Comparison of ENCODE assay signal across 9 mouse cellular contexts in the genomic region with DNA sequence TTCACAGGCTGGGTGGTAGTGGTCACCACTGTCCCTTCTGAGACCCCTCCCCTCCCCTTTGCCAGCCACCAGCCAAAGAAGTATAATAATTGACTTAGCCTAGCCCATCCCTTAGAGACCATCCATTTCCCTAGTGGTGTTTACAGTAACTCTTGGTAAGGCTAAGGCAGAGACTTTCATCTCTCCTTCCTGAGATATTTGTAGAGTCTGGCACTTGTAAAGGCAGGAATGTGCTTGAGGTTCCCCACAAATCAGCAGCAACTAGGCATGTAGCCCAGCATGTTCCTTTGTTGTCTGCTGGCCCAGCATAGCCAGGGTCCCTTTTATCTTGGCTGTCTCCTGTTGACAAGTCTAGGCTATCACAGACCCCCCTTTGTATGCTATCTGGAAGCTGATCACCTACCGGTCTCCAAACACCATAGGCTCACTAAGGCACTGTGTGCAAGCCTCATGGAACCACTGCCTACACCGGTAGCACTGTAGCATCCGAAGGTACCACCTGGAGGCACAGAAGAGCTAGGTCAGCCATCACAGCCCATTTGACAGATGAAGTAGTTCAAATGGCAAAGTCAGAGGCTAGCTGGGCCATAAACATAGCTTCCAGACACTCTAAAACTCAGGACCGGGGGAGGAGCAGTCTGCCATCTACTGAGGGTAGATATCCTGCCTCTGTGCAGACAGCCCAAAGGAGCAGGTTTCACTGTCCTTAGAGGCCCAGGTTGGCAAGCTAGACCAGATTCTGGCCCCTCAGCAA. TPM values are rescaled to one million over a fixed set of nuclear protein-coding genes. Genes with fewer than 3 reads are reported as not detected.
DNase-seq lines count a peak whose midpoint lies in the region; ATAC-seq and TF ChIP-seq lines count a peak whose summit lies in the region.
"Had no signal": no experiment of that assay in that cellular context is flagged by ENCODE, and none has a peak within 500 bp of the region (broad histone marks: within the 10 kb centered on the region; RNA-seq: fewer than 3 reads in every experiment).

No protein-coding gene starts in this region.

- no peaks in the 10 kb centered on the region for H3K36me3 ChIP-seq in embryonic facial prominence, embryonic 13.5 days
- H3K36me3 ChIP-seq in embryonic facial prominence, embryonic 10.5 days (replicated peaks): no peaks in the 10 kb centered on the region; the same call in 1 of the 2 replicates
- peaks cover 25% of the 10 kb centered on the region for H3K36me3 ChIP-seq in megakaryocyte, embryonic 14.5 days (replicated peaks; ENCODE audit: low read length)
- peaks cover 15% of the 10 kb centered on the region for H3K36me3 ChIP-seq in intestine, postnatal 0 days (ENCODE audit: control insufficient read depth, insufficient read depth)
- no peaks in the 10 kb centered on the region for H3K36me3 ChIP-seq in stomach, embryonic 16.5 days (ENCODE audit: control insufficient read depth, insufficient read depth, low read length)

- 77% methylated on average over 4 of the region's 4 CpGs for WGBS in embryonic facial prominence, embryonic 13.5 days
- whole genome bisulfite sequencing in embryonic facial prominence, embryonic 10.5 days: 75% methylated on average over 4 of the region's 4 CpGs
- WGBS in intestine, postnatal 0 days: 64% methylated on average over 4 of the region's 4 CpGs
- WGBS in stomach, embryonic 16.5 days: 67% methylated on average over 4 of the region's 4 CpGs

- H3K4me1 ChIP-seq in embryonic facial prominence, embryonic 13.5 days: peaks cover 14% of the 10 kb centered on the region
- H3K4me1 ChIP-seq in embryonic facial prominence, embryonic 10.5 days: peaks cover 34% of the 10 kb centered on the region
- peaks cover 44% of the 10 kb centered on the region for H3K4me1 ChIP-seq in megakaryocyte, embryonic 14.5 days
- no peaks in the 10 kb centered on the region for H3K4me1 ChIP-seq in intestine, postnatal 0 days (replicated peaks; ENCODE audit: control insufficient read depth, insufficient read depth, low read length)
- peaks cover 21% of the 10 kb centered on the region; the same call in 1 of the 2 replicates for H3K4me1 ChIP-seq in stomach, embryonic 16.5 days (ENCODE audit: control insufficient read depth, insufficient read depth, low read length)

- no peak for DNase-seq in embryonic facial prominence, embryonic 10.5 days (ENCODE audit: low spot score)
- DNase-seq in left cerebral cortex, postnatal 4 days: no peak
- no peak for DNase-seq in adrenal gland, postnatal 14 days

- H3K9me3 ChIP-seq in embryonic facial prominence, embryonic 13.5 days: no peaks in the 10 kb centered on the region
- no peaks in the 10 kb centered on the region for H3K9me3 ChIP-seq in embryonic facial prominence, embryonic 10.5 days
- H3K9me3 ChIP-seq in megakaryocyte, embryonic 14.5 days: no peaks in the 10 kb centered on the region
- H3K9me3 ChIP-seq in intestine, postnatal 0 days (ENCODE audit: control insufficient read depth): no peaks in the 10 kb centered on the region
- H3K9me3 ChIP-seq in stomach, embryonic 16.5 days (replicated peaks; ENCODE audit: control insufficient read depth, low read length): no peaks in the 10 kb centered on the region

- no peak overlapping the region for H3K4me3 ChIP-seq in embryonic facial prominence, embryonic 13.5 days
- no peak overlapping the region for H3K4me3 ChIP-seq in embryonic facial prominence, embryonic 10.5 days
- peak overlapping the region; percentile 90 for H3K4me3 ChIP-seq in megakaryocyte, embryonic 14.5 days (replicated peaks)
- no peak overlapping the region for H3K4me3 ChIP-seq in intestine, postnatal 0 days (ENCODE audit: low read depth, low read length)
- no peak overlapping the region for H3K4me3 ChIP-seq in stomach, embryonic 16.5 days (replicated peaks; ENCODE audit: low read length)

- no peak for ATAC-seq in embryonic facial prominence, embryonic 13.5 days (ENCODE audit: insufficient number of reproducible peaks, insufficient read depth, low FRiP score, low TSS enrichment, low read depth)
- no peak for ATAC-seq in megakaryocyte, adult 5-6 weeks (ENCODE audit: poor library complexity, severe bottlenecking)
- ATAC-seq in intestine, postnatal 0 days: no peak
- ATAC-seq in stomach, embryonic 16.5 days (ENCODE audit: insufficient read depth, low FRiP score): no peak

- no peak overlapping the region for H3K27ac ChIP-seq in embryonic facial prominence, embryonic 13.5 days
- no peak overlapping the region for H3K27ac ChIP-seq in embryonic facial prominence, embryonic 10.5 days (replicated peaks)
- peak overlapping the region; percentile 58; the same call in 1 of the 2 replicates for H3K27ac ChIP-seq in intestine, postnatal 0 days (ENCODE audit: low read depth, low read length)
- H3K27ac ChIP-seq in stomach, embryonic 16.5 days (ENCODE audit: low read length): peak overlapping the region; percentile 48; the same call in 1 of the 2 replicates

- intact Hi-C loops in left cerebral cortex, postnatal 4 days (cut with DNase I): no loop called here

- no peak for TF ChIP-seq CTCF in intestine, postnatal 0 days (IDR thresholded peaks at IDR 0.05; ENCODE audit: low read depth)

- peaks cover 3% of the 10 kb centered on the region; the same call in 1 of the 2 replicates for H3K27me3 ChIP-seq in embryonic facial prominence, embryonic 13.5 days
- peaks cover 29% of the 10 kb centered on the region for H3K27me3 ChIP-seq in embryonic facial prominence, embryonic 10.5 days (replicated peaks; ENCODE audit: low read depth, poor library complexity, severe bottlenecking)
- peaks cover 4% of the 10 kb centered on the region for H3K27me3 ChIP-seq in megakaryocyte, embryonic 14.5 days (replicated peaks)
- H3K27me3 ChIP-seq in intestine, postnatal 0 days (replicated peaks; ENCODE audit: control insufficient read depth, insufficient read depth, low read length): no peaks in the 10 kb centered on the region
- no peaks in the 10 kb centered on the region for H3K27me3 ChIP-seq in stomach, embryonic 16.5 days (ENCODE audit: control insufficient read depth, insufficient read depth, low read length)
- H3K27me3 ChIP-seq: CH12.LX had no signal

- 0 out of 2 replicates have a peak overlapping the region, but pooled peaks have one; percentile 60 for H3K4me2 ChIP-seq in embryonic facial prominence, embryonic 13.5 days
- no peak overlapping the region for H3K4me2 ChIP-seq in intestine, postnatal 0 days (replicated peaks; ENCODE audit: low read depth)
- 0 out of 2 replicates have a peak overlapping the region, but pooled peaks have one; percentile 65 for H3K4me2 ChIP-seq in stomach, embryonic 16.5 days (ENCODE audit: low read depth, low read length)

- H3K9ac ChIP-seq in embryonic facial prominence, embryonic 13.5 days: no peak overlapping the region
- no peak overlapping the region for H3K9ac ChIP-seq in intestine, postnatal 0 days (ENCODE audit: low read depth, low read length)
- H3K9ac ChIP-seq in stomach, embryonic 16.5 days (ENCODE audit: low read length): no peak overlapping the region

RNA-seq across cellular contexts. Expression of gene Phf19, which starts 10.0 kb away (rescaled TPM):
- polyA plus RNA-seq in embryonic facial prominence, embryonic 13.5 days (2015; fragmentation: Nextera tagmentation; extraction: Ambion mirVana): 3.5 and 5.2 TPM in 2 replicates
- 1.1 and 1.8 TPM in 2 replicates for polyA plus RNA-seq in embryonic facial prominence, embryonic 10.5 days (2016; fragmentation: Nextera tagmentation; extraction: Ambion mirVana)
- 1.2 TPM in 1 of 2 replicates, not detected in the other for polyA plus RNA-seq in megakaryocyte, embryonic 14.5 days (2012; ENCODE audit: insufficient read depth, low replicate concordance)
- 7.2 and 9.8 TPM in 2 replicates for total RNA-seq in megakaryocyte, adult 5-6 weeks (2015)
- total RNA-seq in megakaryocyte, adult 5-6 weeks (2017): 6.4 and 14.0 TPM in 2 replicates
- polyA plus RNA-seq in intestine, postnatal 0 days (2015; fragmentation: Nextera tagmentation; extraction: Ambion mirVana): 2.7 and 2.9 TPM in 2 replicates
- 6.8 and 7.6 TPM in 2 replicates for polyA plus RNA-seq in stomach, embryonic 16.5 days (2015; fragmentation: Nextera tagmentation; extraction: Ambion mirVana)
- 1 to 10 TPM; 2.3 to 4.5 TPM for total RNA-seq in left cerebral cortex, postnatal 4 days (2021)
- 4.3 and 5.0 TPM in 2 replicates for total RNA-seq in adrenal gland, postnatal 14 days (2021)

RNA-seq across cellular contexts. Expression of gene Psmd5, which starts 29.1 kb away (rescaled TPM):
- 96.4 and 101 TPM in 2 replicates for polyA plus RNA-seq in embryonic facial prominence, embryonic 13.5 days (2015; fragmentation: Nextera tagmentation; extraction: Ambion mirVana)
- 127 and 133 TPM in 2 replicates for polyA plus RNA-seq in embryonic facial prominence, embryonic 10.5 days (2016; fragmentation: Nextera tagmentation; extraction: Ambion mirVana)
- polyA plus RNA-seq in megakaryocyte, embryonic 14.5 days (2012; ENCODE audit: insufficient read depth, low replicate concordance): 2.9 and 3.4 TPM in 2 replicates
- 40.2 and 51.6 TPM in 2 replicates for total RNA-seq in megakaryocyte, adult 5-6 weeks (2015)
- total RNA-seq in megakaryocyte, adult 5-6 weeks (2017): 17.1 and 17.8 TPM in 2 replicates
- 47.5 and 52.2 TPM in 2 replicates for polyA plus RNA-seq in intestine, postnatal 0 days (2015; fragmentation: Nextera tagmentation; extraction: Ambion mirVana)
- 77.1 and 81.2 TPM in 2 replicates for polyA plus RNA-seq in stomach, embryonic 16.5 days (2015; fragmentation: Nextera tagmentation; extraction: Ambion mirVana)
- total RNA-seq in left cerebral cortex, postnatal 4 days (2021): 10 to 100 TPM; 38.2 to 45.8 TPM
- 32.2 and 39.5 TPM in 2 replicates for total RNA-seq in adrenal gland, postnatal 14 days (2021)

RNA-seq across cellular contexts. Expression of gene Cutal, which starts 29.6 kb away (rescaled TPM):
- 0.15 TPM in 2 replicates for polyA plus RNA-seq in embryonic facial prominence, embryonic 13.5 days (2015; fragmentation: Nextera tagmentation; extraction: Ambion mirVana)
- polyA plus RNA-seq in embryonic facial prominence, embryonic 10.5 days (2016; fragmentation: Nextera tagmentation; extraction: Ambion mirVana): 0.09 TPM in 1 of 2 replicates, not detected in the other
- not detected in 2 replicates for polyA plus RNA-seq in megakaryocyte, embryonic 14.5 days (2012; ENCODE audit: insufficient read depth, low replicate concordance)
- not detected in 2 replicates for total RNA-seq in megakaryocyte, adult 5-6 weeks (2015)
- not detected in 2 replicates for total RNA-seq in megakaryocyte, adult 5-6 weeks (2017)
- 16.4 and 17.6 TPM in 2 replicates for polyA plus RNA-seq in intestine, postnatal 0 days (2015; fragmentation: Nextera tagmentation; extraction: Ambion mirVana)
- polyA plus RNA-seq in stomach, embryonic 16.5 days (2015; fragmentation: Nextera tagmentation; extraction: Ambion mirVana): 0.76 and 1.1 TPM in 2 replicates
- under 1 TPM; 0.20 to 0.52 TPM for total RNA-seq in left cerebral cortex, postnatal 4 days (2021)
- 0.38 and 6.5 TPM in 2 replicates for total RNA-seq in adrenal gland, postnatal 14 days (2021)
- total RNA-seq: CH12.LX had no signal

RNA-seq across cellular contexts. Expression of gene Traf1, which starts 57.7 kb away (rescaled TPM):
- polyA plus RNA-seq in embryonic facial prominence, embryonic 13.5 days (2015; fragmentation: Nextera tagmentation; extraction: Ambion mirVana): 2.4 and 4.3 TPM in 2 replicates
- polyA plus RNA-seq in embryonic facial prominence, embryonic 10.5 days (2016; fragmentation: Nextera tagmentation; extraction: Ambion mirVana): 0.34 and 0.38 TPM in 2 replicates
- polyA plus RNA-seq in megakaryocyte, embryonic 14.5 days (2012; ENCODE audit: insufficient read depth, low replicate concordance): 0.44 TPM in 1 of 2 replicates, not detected in the other
- total RNA-seq in megakaryocyte, adult 5-6 weeks (2015): 1.5 and 3.1 TPM in 2 replicates
- 2.5 and 3.2 TPM in 2 replicates for total RNA-seq in megakaryocyte, adult 5-6 weeks (2017)
- polyA plus RNA-seq in intestine, postnatal 0 days (2015; fragmentation: Nextera tagmentation; extraction: Ambion mirVana): 1.1 and 1.6 TPM in 2 replicates
- polyA plus RNA-seq in stomach, embryonic 16.5 days (2015; fragmentation: Nextera tagmentation; extraction: Ambion mirVana): 3.8 and 6.2 TPM in 2 replicates
- total RNA-seq in left cerebral cortex, postnatal 4 days (2021): 1 to 10 TPM; 1.1 to 2.6 TPM
- 4.2 and 7.1 TPM in 2 replicates for total RNA-seq in adrenal gland, postnatal 14 days (2021)

Comparison
In these comparisons a context has a peak if more than half of its experiments do, and no peak if none do; other contexts are left out.
1. H3K27ac ChIP-seq: peak in intestine, postnatal 0 days (single experiment) and stomach, embryonic 16.5 days (single experiment); none in embryonic facial prominence, embryonic 13.5 days (single experiment) and embryonic facial prominence, embryonic 10.5 days (single experiment).
2. RNA of gene Psmd5, which starts 29.1 kb away (polyA plus RNA-seq): 127 to 133 TPM in embryonic facial prominence, embryonic 10.5 days, 96.4 to 101 TPM in embryonic facial prominence, embryonic 13.5 days, 77.1 to 81.2 TPM in stomach, embryonic 16.5 days and 47.5 to 52.2 TPM in intestine, postnatal 0 days; 2.9 to 3.4 TPM in megakaryocyte, embryonic 14.5 days; every median in the first group is over 10 times any median in the second.